Mouse (Mus musculus) inflammation-experienced regulatory T-cells, adult 6 months (primary cell): ENCODE data around the gene Npdc1. TPM values are rescaled to one million over a fixed set of nuclear protein-coding genes. Genes with fewer than 3 reads are reported as not detected.
"Not testable (repeated sequence)": the region's sequence is repeated elsewhere in the genome, so short reads cannot be mapped to it uniquely, and the experiment has no call there.

Experiments
- ATAC-seq: one replicate; pipeline ENCODE4 v1.8.0; 2017
- polyA plus RNA-seq, 3 experiments: library from polyadenylated mRNA; unstranded; fragments of 100-300 nt; shearing (Covaris generic); gene quantifications; one replicate each; pipeline ENCODE4 v1.2.1; 2017

Gene Npdc1
- polyA plus RNA-seq, 3 experiments from 2014 or later = 2.8 to 6.1 (median 6.0) TPM

DNA sequence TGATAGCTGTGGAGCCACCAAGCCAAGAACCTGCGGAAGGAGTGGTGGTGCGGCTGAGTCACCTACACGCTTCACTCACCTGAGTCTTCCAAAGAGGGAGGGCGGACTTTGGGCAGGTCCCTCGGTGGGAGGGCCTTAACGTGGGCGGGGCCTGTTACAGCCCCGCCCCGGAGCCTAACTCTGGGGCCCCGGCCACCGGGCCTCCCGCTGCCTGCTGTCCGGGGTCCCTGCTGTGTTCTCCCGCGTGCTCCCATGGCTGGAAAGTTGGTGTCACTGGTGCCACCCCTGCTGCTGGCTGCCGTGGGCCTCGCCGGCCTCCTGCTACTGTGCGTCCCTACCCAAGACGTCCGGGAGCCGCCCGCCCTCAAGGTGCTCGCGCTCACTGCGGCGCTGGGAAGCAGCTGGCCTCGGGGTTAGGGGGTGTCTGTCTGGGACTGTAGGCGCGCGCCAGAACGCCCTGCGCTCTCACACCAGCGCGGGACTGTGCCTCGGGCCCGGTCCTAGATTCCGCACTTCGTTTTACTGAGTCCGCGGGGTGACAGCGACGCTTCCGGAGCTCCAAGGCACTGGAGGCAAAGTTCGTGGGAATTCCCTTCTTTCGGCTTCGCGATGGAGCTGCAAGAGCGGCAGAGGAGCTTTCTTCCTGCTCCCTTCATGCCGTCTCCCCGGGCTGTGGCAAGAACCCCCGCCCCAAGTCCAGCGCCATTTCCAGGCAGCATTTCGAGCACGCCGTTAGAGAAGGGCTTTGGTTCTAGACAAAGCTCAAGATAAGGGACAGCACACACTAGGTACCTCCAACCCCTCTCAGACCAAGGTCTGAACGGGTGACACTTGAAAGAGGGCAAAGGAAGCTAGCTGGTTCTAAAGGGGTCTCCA, 3.2 kb upstream of the Npdc1 start, which contains the start of gene Entpd2:
TSS of gene Entpd2 (plus strand) at position 154 of the 876 bp plus-strand sequence.
- no peak for ATAC-seq

DNA sequence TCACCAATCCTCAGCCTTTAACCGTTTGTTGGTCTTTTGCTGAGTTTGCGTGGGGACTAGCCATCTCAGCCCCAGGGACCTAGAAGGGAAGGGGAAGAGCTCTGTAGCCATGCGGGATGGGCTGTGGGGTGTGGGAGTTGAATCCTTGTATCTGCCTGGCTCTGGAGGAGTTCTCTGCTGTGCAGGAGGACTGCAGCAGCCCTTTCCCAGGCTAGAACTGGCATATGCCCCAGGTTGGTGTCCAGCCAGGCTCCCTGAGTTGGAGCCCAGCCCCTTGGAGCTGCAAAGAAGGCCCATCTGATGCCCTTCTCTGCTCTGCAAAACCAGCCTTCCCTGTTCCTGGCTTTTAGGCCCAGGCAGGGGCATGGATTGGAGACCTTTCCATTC, 2.6 kb upstream of the Npdc1 start:
- no peak for ATAC-seq

DNA sequence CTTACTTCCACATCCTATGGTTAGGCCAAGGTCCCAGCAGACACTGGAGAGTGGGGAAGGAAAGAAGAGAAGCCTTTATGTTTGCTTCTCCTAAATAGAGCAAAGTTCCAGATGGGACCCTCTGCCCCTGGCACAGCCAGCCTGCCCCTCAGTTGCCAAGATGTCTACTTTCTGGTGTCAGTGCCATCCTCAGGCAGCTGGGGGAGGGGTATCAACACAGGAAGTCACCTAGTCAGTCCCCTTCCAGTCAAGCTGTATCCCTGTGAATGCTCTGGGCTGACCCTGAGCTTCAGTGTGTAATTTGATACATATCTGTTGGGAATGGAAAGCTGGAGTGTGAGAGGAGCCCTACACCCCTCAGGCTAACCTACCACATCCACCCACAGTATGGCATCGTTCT, 2.1 kb upstream of the Npdc1 start:
- ATAC-seq = no peak

DNA sequence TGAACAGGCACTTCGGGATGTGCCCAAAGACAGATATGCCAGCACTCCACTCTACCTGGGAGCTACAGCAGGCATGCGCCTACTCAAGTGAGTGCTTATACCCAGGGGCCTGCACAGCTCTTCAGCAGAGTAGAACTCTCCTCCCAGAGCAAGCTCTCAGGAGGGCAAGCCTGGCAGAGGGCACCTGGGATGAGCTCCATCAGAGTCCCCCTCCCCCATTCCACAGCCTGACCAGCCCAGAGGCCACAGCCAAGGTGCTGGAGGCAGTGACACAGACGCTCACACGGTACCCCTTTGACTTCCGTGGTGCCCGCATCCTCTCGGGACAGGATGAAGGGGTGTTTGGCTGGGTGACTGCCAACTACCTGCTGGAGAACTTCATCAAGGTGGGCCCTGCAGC, 1.1 kb upstream of the Npdc1 start:
- ATAC-seq = no peak

DNA sequence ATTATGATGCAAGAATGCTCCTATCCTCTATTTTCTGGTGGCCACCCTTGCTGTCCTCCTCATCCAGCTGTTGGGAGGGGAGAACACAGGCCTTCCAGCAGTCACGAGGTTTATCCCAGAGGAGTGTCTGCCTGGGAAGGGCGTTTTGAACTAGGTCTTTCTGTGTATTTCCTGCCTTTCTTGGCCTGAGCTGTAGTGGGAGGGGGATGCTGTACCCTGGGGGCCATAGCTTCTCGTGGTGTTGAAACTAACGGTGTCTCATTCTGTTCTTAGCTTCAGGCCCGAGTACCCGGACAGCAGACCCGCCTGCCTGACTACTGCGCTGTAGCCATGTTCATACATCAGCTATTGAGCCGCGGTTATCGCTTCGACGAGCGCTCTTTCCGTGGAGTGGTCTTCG, 1.1 kb downstream of the Npdc1 start:
- no peak for ATAC-seq

DNA sequence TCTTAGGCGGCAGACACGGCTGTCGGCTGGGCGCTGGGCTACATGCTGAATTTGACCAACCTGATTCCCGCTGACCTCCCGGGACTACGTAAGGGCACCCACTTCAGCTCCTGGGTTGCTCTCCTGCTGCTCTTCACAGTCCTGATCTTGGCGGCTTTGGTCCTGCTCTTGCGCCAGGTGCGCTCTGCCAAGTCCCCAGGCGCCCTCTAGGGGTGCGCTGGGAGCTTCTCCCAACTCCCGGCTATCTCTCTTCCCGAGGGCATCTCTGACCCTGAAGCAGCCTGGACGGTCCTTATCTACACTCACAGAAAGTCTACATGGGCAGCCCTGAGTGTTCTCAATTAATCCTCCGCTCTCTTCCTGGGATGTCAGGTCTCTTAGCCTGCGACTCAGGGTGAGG, 1.6 kb downstream of the Npdc1 start:
- ATAC-seq = no peak

DNA sequence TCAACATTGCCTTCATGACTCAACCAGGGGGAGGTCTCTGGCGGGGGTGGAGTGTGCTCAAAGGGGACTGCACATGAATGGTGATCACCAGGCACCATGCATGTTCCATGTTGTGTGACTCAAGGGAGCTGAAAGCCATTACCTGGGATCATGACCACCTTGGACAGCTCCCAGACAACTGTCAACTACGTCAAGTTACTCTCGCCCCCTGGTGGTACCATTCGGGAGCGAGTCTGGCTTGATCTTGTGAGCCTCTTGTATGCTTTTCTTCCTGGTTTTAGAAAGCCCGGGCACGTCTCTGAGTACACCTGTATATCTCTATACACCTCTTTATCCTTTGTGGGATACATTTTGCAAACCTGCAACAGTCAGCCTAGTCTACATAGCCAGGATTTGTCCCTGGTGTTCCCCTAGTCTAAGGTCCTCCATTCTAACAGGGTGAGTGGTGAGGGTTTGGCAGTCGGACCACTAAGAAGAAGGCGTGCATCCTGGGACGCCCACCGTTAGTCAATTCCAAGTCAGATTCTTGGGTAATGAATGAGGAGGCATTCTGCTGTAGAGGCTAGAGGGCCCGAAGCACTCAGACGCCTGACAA, 3.3 kb downstream of the Npdc1 start:
- ATAC-seq = peak; percentile 62

DNA sequence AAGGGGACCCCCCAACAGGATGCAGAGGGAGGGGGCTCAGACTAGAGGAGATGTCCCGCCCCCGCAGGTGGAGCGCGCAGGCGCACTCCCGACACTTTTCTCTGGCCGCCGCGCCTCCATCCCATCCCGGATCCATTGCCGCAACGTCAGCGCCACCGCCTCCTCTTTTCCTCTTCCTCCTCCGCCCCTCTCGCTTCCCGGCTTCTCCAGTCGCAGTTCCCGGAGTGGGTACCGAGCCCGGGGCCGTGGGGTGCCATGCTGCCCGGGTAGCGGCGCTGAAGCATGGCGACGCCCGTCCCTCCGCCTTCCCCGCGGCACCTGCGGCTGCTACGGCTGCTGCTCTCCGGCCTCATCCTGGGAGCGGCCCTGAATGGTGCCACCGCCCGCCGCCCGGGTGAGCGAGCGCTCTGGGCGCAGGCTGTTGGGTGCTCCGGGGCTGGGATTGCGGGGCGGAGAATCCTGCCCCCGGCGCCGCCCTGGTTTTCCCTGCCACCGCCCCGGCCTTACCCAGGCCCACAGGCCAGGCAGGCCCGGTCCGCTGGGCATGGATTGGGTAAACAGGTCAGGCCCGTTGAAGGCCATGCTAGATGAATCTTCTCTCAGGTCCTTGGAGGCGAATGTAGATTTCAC, 3.9 kb downstream of the Npdc1 start:
- ATAC-seq = peak; percentile 52

DNA sequence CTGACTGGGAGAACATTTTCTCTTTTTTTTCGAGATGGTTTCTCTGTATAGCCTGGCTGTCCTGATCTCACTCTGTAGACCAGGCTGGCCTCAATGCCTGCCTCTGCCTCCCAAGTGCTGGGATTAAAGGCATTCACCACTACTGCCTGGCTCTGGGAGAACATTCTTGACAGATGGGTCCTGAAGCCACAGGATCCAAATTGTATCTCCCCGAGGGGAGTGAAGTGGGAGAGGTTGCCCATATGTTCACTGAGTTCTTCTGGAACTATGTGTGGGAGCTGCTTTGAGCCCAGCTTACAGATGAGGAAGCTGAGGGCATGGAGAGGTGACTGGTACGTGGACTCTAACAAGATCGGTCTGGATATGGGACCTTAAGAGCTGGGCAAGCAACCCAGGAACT, 4.8 kb downstream of the Npdc1 start:
- no peak for ATAC-seq

DNA sequence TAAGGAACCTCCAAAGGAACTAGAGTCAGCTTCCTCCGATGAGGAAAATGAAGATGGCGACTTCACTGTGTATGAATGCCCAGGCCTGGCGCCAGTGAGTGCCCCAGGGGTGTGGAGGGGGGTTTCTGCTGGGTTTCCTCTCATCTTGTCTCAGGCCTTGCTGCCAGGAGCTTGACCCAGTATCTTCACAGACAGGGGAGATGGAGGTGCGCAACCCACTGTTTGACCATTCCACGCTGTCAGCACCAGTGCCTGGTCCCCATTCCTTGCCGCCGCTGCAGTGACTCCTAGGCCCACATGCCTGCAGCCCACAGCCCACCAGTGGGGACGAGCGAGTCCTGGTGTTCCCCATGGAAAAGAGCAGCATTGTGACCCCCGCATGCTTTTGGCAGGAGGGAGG, 9.8 kb downstream of the Npdc1 start:
- ATAC-seq = no peak

DNA sequence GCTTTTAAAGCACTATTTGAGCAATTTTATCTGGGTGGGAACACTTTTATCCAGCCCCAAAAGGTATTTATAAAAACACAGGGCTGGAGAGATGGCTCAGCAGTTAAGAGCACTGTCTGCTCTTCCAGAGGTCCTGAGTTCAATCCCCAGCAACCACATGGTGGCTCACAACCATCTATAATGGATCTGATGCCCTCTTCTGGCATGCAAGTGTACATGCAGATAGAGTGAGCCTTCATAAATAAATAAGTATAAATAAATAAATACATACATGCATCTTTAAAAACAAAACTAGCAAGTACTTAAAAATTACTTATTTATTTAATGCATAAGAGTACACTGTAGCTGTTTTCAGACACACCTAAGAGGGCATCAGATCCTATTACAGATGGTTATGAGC, 14.3 kb downstream of the Npdc1 start:
- ATAC-seq = not testable (repeated sequence)

DNA sequence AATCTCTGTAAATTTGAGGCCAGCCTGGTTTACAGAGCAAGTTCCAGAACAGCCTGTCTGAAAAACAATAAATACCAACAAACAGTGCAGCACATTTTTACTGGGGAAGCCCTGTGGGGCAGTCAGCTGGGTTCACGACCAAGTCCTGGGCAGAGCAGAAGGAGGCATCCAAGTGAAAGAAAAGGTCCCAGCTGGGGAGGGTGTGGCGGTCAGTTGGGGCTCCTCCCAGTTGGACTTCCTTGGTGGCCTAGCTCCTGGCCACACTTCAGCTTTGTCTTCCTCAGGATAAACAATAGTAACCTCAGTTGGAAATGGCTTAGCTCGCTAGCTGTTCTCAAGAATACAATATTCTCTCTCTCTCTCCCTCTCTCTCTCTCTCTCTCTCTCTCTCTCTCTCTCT, 18.3 kb downstream of the Npdc1 start:
- ATAC-seq = no peak

DNA sequence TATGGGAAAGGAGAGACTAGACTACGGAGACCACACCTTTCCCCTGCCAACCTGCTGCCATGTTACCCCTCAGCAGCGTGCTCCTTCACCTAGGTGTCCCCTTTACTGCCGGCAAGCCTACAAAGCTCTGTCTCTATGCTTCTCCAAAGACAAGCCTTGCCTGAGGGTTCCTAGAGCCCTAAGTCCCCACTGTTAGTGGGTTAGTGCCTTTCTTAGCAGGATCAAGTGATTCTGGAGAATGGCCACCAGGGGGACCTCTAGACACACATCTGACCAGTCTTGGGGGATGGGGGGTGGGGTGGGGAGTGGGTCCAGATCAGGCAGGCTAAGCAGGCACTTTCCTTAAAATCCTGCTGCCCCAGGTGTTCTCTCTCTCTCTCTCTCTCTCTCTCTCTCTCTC, 22.7 kb downstream of the Npdc1 start:
- ATAC-seq = no peak

DNA sequence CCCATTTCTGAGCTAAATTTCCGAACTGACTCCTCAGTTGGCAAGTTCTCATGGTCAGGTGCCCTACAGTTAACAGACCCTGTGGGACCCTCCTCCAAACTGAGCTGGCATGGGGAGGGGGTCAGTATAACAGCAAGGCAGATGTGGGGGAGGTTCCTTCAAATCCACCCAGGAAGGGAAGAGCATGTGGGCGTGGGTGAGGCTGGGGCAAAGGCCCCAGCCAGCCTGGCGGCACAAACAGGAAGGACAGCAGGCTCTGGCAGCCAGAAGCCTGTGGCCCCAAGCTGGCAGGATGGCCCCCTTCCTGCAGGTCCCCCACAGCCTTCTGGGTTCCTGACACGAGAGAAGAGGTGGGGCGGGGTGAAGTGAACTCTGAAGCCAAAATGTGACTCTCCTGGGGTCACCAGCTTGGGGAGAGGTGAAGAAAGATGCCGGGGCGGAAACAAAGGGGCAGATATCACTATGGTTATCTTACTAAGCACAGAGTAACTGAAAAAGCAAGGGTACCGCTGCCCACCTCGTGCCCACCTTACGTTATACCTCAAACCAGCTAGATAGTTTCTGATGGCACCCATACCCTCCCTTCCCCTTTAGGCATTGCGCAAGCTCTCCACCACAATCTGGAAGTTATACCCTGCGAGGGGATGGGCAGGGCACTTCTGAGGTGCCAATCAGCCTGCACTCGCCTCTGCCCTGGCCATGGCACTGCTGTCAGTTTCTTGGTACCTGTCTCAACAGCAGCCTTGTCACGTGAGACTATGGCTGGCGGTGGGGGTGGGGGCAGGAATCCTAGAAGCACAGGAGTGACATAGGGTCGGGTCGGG, 23.6 kb downstream of the Npdc1 start, which contains the start of gene Fut7:
TSS of gene Fut7 (plus strand) at position 681 of the 824 bp plus-strand sequence.
- peak; percentile 67 for ATAC-seq

DNA sequence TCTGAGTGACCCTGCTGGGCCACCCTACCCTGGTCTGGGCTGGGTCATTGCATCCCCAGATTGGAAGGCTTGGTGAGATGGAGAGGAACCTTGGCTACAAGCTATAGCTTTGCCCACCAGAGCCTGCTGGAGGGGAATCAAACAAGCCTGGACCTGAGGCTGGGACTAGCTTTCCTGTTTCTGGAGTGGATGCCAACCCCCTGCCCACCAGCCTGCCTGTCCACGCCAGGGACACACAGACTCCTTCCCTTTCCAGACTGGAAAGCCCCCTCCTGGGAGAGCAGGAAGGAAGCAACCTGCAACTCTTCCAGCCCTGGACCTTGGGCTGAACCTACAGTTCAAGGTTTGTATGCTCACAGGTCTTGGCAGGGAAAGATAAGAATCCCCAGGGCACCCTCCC, 24.5 kb downstream of the Npdc1 start:
- ATAC-seq = no peak

DNA sequence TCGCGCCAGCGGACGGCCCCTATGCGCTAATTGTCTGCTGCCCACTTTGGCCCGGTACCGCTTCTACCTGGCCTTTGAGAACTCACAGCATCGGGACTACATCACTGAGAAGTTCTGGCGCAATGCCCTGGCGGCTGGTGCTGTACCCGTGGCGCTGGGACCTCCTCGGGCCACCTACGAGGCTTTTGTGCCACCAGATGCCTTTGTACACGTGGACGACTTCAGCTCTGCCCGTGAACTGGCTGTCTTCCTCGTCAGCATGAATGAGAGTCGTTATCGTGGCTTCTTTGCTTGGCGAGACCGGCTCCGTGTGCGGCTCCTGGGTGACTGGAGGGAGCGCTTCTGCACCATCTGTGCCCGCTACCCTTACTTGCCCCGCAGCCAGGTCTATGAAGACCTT, 26.3 kb downstream of the Npdc1 start:
- no peak for ATAC-seq

DNA sequence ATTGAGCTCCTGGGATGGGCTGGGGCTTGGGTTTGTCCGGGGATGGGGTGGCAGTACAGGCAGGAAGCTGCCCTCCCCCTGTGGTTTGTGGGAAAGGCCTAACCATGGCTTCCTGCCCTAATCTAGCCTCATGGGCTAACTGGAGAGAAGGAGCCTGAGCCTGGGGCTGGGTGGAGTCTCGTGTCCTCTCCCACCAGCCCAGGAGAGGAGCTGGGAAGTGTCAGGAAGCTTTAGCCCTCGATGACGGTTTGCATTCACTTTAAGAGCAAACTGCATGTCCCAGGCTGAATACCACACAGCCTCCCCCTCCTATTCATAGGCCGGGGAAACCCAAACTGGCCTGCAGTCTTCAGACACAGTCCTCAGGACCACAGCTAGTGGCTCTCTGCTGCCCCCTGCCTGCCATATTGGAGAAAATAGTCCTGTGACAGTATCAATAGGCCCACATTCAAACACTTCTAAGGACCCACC, 27.6 kb downstream of the Npdc1 start:
- ATAC-seq = peak; percentile 38

DNA sequence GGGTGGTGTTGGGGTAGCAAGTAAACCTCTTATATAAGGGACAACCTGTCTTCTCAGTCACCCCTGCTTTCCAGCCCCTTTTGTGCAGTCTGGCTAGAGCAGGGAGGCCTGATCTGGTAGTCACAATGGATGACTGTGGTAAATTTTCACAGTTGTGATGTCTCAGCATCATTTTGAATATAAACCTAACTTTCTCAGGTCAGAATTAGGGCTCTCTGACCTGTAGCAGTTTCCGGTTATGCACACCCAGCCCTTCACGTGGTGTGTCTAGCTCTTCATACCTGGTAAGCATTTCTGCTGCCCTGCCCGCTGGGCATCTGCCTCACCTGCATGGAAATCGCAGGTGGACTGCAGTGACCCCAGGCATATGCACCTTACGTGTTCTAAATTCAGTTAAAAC, 28.1 kb downstream of the Npdc1 start:
- ATAC-seq = no peak

DNA sequence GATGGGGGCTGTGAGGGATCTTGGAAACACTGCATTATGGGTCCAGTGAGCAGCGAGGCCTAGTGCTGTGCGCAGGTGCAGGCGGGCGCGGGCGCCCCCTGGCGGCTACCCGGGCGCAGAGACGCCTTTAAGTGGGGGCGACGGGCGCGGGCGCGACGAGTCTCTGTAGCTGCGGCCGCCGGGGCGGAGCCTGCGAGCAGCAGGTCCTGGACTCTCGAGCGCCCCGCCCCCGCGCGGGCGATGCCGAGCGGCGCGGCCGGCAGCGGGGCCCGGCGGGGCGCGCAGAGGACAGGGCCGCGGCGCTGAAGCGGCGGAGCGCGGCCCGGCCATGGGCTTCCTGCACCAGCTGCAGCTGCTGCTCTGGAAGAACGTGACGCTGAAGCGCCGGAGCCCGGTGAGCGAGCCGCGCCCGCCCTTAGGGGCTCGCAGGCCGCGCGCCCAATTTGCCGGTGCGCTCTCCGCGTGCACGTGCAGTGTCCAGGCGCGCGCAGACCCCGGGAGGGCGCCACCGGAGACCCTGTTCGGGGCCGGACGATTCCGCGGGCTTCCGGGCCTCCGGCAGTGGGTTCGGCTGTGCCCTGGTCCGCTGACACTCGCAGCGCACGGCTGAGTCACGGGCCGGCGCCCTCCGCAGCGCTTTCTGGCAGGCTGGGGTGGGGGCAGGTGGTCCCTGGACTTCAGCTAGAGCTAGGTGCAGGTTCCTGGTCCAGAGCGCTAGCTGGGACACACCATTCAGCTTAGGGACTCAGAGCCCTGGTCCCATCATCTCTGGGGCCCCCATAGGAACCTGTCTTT, 29.5 kb downstream of the Npdc1 start, which contains the start of gene Abca2:
TSS of gene Abca2 (plus strand) at position 262 of the 795 bp plus-strand sequence.
- peak; percentile 83 for ATAC-seq

DNA sequence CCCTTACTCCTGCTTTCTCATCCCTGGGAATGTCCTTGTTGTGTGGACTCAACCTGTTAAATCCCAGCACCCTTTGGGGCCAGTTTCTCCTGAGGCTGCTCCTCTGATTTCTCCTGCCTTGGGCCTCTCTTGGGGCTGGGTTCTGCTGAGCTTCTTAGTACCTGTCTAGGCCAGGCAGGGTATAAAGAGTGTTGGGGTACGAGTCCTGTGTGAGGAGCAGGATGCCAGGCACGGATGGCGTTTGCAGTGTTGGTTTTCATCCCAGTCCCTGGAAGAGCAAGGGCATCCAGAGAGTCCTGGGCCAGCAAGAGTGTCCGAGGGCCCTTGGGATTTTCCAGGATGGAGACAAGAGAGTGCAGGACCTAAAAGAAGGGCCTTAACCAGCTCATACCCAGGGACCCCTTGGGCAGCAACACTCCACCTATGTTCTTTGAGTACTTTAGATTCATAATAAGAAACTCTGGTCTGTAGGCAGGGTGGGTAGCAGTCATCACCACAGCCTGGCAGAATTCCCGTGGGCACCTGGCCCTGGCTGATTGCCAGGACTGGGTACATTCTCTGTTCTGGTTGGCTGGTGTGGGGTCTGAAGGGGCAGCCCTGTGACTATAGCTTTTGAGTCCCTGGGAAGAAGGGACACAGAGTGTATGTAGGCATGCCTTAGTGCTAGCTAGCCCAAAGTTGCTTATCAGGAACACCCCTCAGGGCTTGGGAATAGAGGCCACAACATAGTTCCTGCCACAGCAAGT, 30.5 kb downstream of the Npdc1 start:
- ATAC-seq = no peak
